Mouse (Mus musculus) embryonic facial prominence, embryonic 12.5 days (tissue): Measurements from ENCODE around the gene Unc80. TPM values are rescaled to one million over a fixed set of nuclear protein-coding genes. Genes with fewer than 3 reads are reported as not detected.

Experiments used
- ATAC-seq: fragments of 200-750 bp; cut with Nextera tagmentation; 2 replicates; pipeline ENCODE4 v1.8.0; 2017; ENCODE audit not compliant: insufficient number of reproducible peaks, insufficient read depth, low FRiP score, low TSS enrichment
- H3K27ac ChIP-seq: fragments of 300-500 bp; sonication (generic); 2 replicates; pipeline ENCODE4 v1.5.1; 2016; ENCODE audit warnings: mild to moderate bottlenecking
- H3K27me3 ChIP-seq: fragments of 300-500 bp; sonication (generic); 2 replicates; pipeline ENCODE4 v1.6.1; 2016; ENCODE audit warnings: mild to moderate bottlenecking, moderate library complexity
- H3K36me3 ChIP-seq: fragments of 300-500 bp; sonication (generic); 2 replicates; pipeline ENCODE4 v1.6.1; 2016; ENCODE audit warnings: mild to moderate bottlenecking
- H3K4me1 ChIP-seq: fragments of 300-500 bp; sonication (generic); 2 replicates; pipeline ENCODE4 v1.6.1; 2016
- H3K4me2 ChIP-seq: fragments of 300-500 bp; sonication (generic); replicated peaks from 2 replicates; pipeline ENCODE4 v1.6.1; 2016; ENCODE audit warnings: mild to moderate bottlenecking, moderate library complexity
- H3K4me3 ChIP-seq: fragments of 300-500 bp; sonication (generic); 2 replicates; pipeline ENCODE4 v1.5.1; 2016; ENCODE audit warnings: mild to moderate bottlenecking
- H3K9ac ChIP-seq: fragments of 300-500 bp; sonication (generic); 2 replicates; pipeline ENCODE4 v1.6.1; 2016; ENCODE audit warnings: mild to moderate bottlenecking, moderate library complexity
- H3K9me3 ChIP-seq: fragments of 300-500 bp; sonication (generic); 2 replicates; pipeline ENCODE4 v1.6.1; 2016; ENCODE audit warnings: mild to moderate bottlenecking, moderate library complexity
- WGBS: fragments of 180-500 bp; shearing (Covaris S2); methylation state at CpG from one replicate; pipeline ENCODE4 v1.1.7; 2016; 5-methylcytosine and 5-hydroxymethylcytosine counted together
- polyA plus RNA-seq: library from polyadenylated mRNA; unstranded; fragments of >200 nt; fragmentation: Nextera tagmentation; extraction: Ambion mirVana; gene quantifications from 2 replicates; pipeline ENCODE4 v1.2.1, GENCODE M21; 2016

The Unc80 gene
- polyA plus RNA-seq, 1 experiment from 2014 or later = 0.08 TPM

DNA sequence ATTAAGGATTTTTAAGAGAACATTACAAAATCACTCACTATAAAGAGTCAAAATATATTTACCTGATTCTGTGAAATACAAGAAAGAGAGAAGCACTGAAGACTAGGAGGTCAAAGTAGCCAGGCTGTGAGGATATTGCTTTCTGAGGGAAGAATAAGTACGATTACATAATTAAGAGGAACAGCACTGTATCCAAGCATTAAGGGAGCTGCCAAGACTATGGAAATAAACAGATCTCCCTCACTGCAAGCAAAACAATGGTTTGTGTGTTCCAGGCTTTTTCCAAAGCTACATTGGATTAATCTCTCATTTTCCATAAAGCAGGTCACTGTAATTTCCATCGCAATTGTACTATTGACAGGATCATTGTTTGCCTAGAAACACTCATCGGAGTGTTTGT lies 14.6 kb downstream of the Unc80 start:
- no peaks in the 10 kb centered on the region for H3K36me3 ChIP-seq
- WGBS = 84% methylated on average over 3 of the region's 3 CpGs

DNA sequence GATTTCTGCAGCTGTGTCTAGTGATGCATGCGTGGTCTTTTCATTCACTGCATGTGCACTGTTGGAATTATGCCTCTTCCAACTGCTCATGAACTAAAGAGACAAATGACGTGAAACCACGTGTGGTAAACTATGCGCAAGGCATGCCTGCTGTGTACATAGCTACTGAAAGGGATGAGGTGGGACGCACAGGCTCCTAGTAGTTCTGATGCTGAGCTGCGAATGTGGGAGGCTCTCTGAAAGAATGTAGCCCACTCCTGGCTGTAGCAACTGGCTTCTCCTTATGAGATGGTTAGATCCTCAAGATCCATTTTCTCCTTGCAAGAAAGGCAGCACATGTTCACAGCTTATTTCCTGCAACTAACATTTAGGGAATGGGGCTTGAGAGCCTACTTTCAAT lies 24.9 kb downstream of the Unc80 start:
- no peak overlapping the region for H3K9ac ChIP-seq
- H3K27ac ChIP-seq = no peak overlapping the region
- H3K27me3 ChIP-seq = no peaks in the 10 kb centered on the region
- no peak overlapping the region for H3K4me2 ChIP-seq
- no peak overlapping the region for H3K4me3 ChIP-seq
- ATAC-seq = no peak
- 79% methylated on average over 6 of the region's 6 CpGs for WGBS
- H3K36me3 ChIP-seq = no peaks in the 10 kb centered on the region
- no peaks in the 10 kb centered on the region for H3K9me3 ChIP-seq
- H3K4me1 ChIP-seq = no peaks in the 10 kb centered on the region

More for the DNA sequence above, 14.6 kb downstream of the Unc80 start:
- no peak overlapping the region for H3K9ac ChIP-seq
- no peaks in the 10 kb centered on the region for H3K9me3 ChIP-seq
- no peak for ATAC-seq
- no peaks in the 10 kb centered on the region for H3K27me3 ChIP-seq
- no peaks in the 10 kb centered on the region for H3K4me1 ChIP-seq
- H3K27ac ChIP-seq = no peak overlapping the region
- H3K4me2 ChIP-seq = no peak overlapping the region
- H3K4me3 ChIP-seq = no peak overlapping the region

DNA sequence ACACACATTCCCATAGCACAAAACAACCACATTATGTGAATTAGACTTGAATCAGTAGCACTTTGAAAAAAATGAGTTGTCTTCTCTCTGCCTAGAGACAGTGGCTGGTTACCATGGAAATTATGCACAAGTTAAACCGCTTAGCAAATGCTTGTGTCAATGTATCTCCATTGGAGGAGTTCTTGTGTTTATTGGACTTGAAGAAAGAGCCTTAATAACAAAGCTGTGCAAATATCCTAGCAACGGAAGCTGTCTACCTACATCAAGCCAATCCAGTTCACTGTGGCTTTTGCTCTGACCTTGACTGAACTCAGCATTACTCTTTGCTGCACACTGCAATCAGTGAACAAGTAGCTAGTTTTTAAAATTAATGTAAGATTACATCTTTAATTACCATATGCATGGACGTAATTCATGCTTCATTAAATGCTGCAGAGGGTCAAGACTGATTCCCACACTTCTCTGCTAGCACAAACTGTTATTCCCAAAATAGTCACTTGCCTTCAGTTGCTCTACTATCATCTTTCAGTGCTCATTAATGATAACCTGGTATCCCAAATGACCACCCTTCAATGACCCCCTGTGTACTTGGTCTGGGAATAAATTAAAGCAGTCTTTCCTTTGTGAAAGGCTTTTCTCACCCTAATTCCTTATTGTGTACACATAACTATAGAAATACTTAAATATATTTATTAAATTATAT lies 27.3 kb downstream of the Unc80 start:
- Histone ChIP-seq H3K27ac (no peak overlapping the region), H3K36me3 (no peaks in the 10 kb centered on the region), H3K9ac (no peak overlapping the region), H3K9me3 (no peaks in the 10 kb centered on the region), H3K27me3 (no peaks in the 10 kb centered on the region), H3K4me2 (no peak overlapping the region), H3K4me3 (no peak overlapping the region), H3K4me1 (no peaks in the 10 kb centered on the region)
- ATAC-seq = no peak
- WGBS = 72% methylated on average over 3 of the region's 3 CpGs

DNA sequence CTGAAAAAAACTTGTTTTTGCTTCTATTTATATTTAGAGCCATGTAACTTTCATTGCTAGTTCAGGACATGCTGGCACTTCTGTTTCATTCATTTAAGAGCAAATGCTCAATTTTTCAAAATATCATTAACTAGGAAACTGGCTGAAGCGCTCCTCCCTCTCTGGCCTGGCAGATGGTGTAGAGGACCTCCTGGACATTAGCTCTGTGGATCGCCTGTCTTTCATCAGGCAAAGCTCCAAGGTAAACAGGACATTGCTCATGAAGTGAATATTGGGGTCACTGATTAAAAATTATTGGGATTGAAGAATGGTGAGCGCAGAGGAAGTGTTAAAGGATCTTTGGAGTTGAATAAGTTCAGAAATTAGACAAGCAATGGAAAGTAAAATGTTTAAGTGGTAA lies 82.6 kb downstream of the Unc80 start:
- no peak overlapping the region for H3K4me2 ChIP-seq
- no peak for ATAC-seq
- no peak overlapping the region for H3K27ac ChIP-seq
- WGBS = 86% methylated on average over 3 of the region's 3 CpGs
- no peaks in the 10 kb centered on the region for H3K36me3 ChIP-seq
- no peak overlapping the region for H3K9ac ChIP-seq
- no peaks in the 10 kb centered on the region for H3K27me3 ChIP-seq
- H3K4me1 ChIP-seq = no peaks in the 10 kb centered on the region
- H3K9me3 ChIP-seq = no peaks in the 10 kb centered on the region
- no peak overlapping the region for H3K4me3 ChIP-seq

DNA sequence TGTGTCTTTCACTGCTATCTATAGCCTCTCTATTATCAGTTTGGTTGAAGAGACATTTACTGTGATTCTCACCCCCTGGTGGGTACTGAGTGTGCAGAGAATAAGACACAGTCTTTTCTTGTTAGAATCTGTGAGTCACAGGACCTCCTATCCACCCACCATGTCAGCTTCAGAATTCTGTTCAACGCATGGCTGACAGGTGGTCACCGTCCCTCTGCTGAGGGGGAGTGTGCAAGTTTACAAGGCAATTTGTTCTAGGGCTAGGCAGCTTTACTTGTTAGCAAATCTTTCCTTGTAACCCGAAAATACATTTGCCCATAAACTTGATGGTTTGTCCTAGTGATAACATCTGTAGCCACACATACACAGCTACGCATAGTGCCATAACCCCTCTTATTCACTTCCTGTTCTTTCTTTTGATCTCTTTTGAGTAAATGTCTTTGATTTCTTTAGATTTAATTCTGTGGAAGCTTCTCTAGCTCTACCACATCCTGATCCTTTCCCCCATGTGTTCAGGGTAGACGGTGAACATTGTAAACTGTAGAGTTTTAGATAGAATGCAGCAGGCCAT lies 84.3 kb downstream of the Unc80 start:
- H3K4me3 ChIP-seq = no peak overlapping the region
- H3K9me3 ChIP-seq = no peaks in the 10 kb centered on the region
- no peak overlapping the region for H3K9ac ChIP-seq
- no peaks in the 10 kb centered on the region for H3K36me3 ChIP-seq
- no peak overlapping the region for H3K4me2 ChIP-seq
- WGBS = 67% methylated on average over 5 of the region's 5 CpGs
- no peak for ATAC-seq
- H3K27me3 ChIP-seq = no peaks in the 10 kb centered on the region
- no peaks in the 10 kb centered on the region for H3K4me1 ChIP-seq
- no peak overlapping the region for H3K27ac ChIP-seq

DNA sequence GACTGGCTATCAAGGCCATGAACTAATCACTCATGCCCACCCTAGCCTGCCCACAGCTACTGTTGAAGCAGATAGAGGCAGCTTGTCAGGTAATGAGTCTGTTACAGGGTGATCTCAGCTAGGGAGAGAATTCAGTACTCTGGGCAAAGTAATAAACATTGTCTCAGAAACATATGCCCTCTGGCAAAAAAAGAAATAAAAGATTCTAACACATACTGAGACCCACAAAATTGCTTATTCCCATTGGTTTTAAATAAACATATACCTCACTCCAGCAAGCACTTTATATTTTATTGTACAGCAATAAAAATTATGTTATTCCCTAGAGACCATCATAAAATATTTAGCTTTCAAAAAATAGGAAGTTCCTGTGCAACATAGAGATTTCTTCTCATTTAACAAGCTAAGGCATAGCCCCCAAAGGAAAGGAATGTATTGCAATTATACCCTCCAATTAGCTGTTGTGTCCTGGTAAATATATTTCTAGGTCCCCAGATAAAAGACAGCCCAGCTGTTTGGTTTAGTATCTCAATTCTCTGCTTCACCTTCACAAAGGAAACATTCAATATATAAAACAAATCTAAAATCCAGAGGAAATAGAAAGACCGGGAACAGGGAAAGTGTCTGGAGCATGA lies 93.6 kb downstream of the Unc80 start:
- no peaks in the 10 kb centered on the region for H3K4me1 ChIP-seq
- WGBS = 92% methylated on average over 1 of the region's 1 CpGs
- no peak for ATAC-seq
- H3K27me3 ChIP-seq = no peaks in the 10 kb centered on the region
- H3K4me2 ChIP-seq = no peak overlapping the region
- H3K9ac ChIP-seq = no peak overlapping the region
- H3K36me3 ChIP-seq = no peaks in the 10 kb centered on the region
- H3K27ac ChIP-seq = no peak overlapping the region
- H3K9me3 ChIP-seq = no peaks in the 10 kb centered on the region
- no peak overlapping the region for H3K4me3 ChIP-seq

DNA sequence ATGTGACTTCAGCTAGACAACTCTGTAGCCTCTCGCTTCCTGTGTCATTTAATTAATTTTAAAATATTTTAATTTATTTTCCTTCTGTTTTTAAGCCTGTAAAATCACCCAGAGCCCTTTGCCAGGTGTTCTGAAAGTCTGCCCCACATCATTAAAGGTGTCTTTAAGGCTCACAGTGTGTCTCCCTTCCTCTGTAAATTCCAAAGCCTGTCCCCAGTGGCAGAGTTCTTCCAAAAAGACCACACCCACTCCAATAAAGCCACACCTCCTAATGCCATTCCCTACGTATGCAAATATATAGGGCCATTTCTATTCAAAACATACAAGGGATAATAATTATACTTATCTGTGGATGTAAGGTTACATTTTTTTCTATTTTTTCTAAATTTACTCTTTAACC lies 94.2 kb downstream of the Unc80 start:
- 78% methylated on average over 2 of the region's 2 CpGs for WGBS

DNA sequence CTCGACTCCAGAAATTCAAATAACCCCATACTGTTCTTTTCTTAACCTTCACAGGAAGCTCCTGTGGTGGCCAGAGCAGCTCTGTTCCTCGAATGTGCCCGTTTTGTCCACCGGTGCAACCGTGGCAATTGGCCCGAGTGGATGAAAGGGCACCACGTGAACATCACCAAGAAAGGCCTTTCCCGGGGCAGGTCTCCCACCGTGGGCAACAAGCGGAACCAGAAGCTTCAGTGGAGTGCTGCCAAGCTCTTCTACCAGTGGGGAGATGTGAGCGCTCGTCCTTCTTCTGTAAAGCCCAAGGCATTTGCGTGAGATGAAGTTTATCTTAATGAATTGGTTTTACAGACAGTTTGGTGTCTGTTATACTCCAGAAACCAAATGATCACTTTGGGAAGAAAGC lies 101.6 kb downstream of the Unc80 start:
- 83% methylated on average over 13 of the region's 13 CpGs for WGBS
- Histone ChIP-seq H3K27ac (no peak overlapping the region), H3K4me2 (no peak overlapping the region), H3K36me3 (no peaks in the 10 kb centered on the region), H3K4me3 (no peak overlapping the region), H3K9ac (no peak overlapping the region), H3K4me1 (no peaks in the 10 kb centered on the region), H3K27me3 (no peaks in the 10 kb centered on the region), H3K9me3 (no peaks in the 10 kb centered on the region)
- ATAC-seq = no peak

More for the DNA sequence above, 94.2 kb downstream of the Unc80 start:
- no peaks in the 10 kb centered on the region for H3K9me3 ChIP-seq
- no peak overlapping the region for H3K4me2 ChIP-seq
- no peak for ATAC-seq
- H3K4me3 ChIP-seq = no peak overlapping the region
- H3K27me3 ChIP-seq = no peaks in the 10 kb centered on the region
- H3K36me3 ChIP-seq = no peaks in the 10 kb centered on the region
- no peak overlapping the region for H3K27ac ChIP-seq
- no peak overlapping the region for H3K9ac ChIP-seq
- no peaks in the 10 kb centered on the region for H3K4me1 ChIP-seq

DNA sequence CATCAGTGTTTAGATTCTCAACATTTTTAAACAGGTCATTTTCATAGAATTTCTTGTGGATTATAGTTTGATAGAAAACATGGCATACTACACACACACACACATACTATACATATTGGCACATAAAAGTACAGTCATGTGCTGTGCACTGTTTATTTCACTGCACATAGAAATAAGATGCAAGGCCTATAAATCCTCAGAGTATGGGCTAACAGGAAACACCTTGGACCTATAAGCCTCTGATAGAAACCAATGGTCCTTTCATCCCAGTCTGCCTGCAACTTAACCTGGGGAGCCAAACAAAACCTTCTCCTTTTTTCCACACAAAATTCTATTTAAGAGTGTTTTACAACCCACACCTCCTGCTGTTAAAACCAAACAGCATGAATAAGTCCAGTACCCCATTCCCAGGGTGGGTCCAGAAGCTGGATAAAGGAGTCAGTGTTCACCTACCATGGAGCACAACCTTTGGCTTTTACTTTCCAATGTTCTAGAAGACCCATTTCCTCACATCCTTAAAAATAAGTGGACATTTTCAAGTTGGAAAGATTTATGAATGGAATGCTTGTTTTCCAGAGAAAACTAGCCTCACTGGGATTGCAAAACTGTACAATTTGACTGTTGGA lies 129.1 kb downstream of the Unc80 start:
- Histone ChIP-seq H3K9me3 (no peaks in the 10 kb centered on the region), H3K36me3 (no peaks in the 10 kb centered on the region), H3K27me3 (no peaks in the 10 kb centered on the region), H3K27ac (no peak overlapping the region), H3K4me2 (no peak overlapping the region), H3K9ac (no peak overlapping the region), H3K4me1 (no peaks in the 10 kb centered on the region), H3K4me3 (no peak overlapping the region)
- no peak for ATAC-seq

DNA sequence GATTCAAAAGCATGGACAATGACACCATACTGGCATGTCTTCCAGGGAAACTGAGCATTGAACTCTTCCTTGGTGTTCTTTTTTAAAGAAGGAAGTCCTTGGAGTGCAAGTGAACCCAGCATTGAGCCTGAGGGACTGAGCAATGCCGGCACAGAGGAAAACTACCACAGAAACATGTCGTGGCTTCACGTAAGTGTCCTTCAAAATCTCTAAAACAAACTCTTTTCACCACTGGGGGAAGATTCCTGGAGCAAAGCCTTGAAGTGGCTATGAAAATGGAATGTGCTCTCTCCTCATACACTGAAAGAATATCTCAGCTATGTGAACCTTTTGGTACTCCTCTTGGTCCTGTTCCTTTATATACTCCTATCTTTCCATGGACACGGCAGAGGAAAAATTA lies 140.1 kb downstream of the Unc80 start:
- Histone ChIP-seq H3K9ac (no peak overlapping the region), H3K4me2 (no peak overlapping the region), H3K27ac (no peak overlapping the region), H3K27me3 (no peaks in the 10 kb centered on the region), H3K36me3 (no peaks in the 10 kb centered on the region), H3K4me3 (no peak overlapping the region), H3K9me3 (no peaks in the 10 kb centered on the region), H3K4me1 (no peaks in the 10 kb centered on the region)
- ATAC-seq = no peak
- 81% methylated on average over 4 of the region's 4 CpGs for WGBS

DNA sequence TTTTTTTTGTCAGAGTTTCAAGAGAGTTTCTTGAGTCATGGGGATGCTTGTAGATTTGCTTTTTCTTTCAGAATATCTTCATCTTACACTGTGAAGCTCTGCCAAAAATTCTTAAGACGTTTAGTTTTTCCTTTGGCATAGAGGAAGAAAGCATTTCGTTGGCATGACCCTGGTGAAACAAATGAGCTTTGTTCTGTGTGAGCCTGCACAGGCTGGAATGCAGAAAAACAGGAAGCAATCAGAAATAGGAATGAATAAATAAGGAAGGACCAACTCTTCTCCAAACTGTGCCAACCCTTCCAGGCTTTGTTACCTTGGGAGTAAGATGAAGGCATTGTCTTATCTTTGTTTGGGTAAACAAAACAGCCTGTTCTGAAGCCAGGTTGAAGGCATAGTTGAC lies 149.0 kb downstream of the Unc80 start:
- Histone ChIP-seq H3K4me3 (no peak overlapping the region), H3K27ac (no peak overlapping the region), H3K36me3 (no peaks in the 10 kb centered on the region), H3K9ac (no peak overlapping the region), H3K4me2 (no peak overlapping the region), H3K9me3 (no peaks in the 10 kb centered on the region), H3K27me3 (no peaks in the 10 kb centered on the region), H3K4me1 (no peaks in the 10 kb centered on the region)
- WGBS = 14% methylated on average over 2 of the region's 2 CpGs
- ATAC-seq = no peak

DNA sequence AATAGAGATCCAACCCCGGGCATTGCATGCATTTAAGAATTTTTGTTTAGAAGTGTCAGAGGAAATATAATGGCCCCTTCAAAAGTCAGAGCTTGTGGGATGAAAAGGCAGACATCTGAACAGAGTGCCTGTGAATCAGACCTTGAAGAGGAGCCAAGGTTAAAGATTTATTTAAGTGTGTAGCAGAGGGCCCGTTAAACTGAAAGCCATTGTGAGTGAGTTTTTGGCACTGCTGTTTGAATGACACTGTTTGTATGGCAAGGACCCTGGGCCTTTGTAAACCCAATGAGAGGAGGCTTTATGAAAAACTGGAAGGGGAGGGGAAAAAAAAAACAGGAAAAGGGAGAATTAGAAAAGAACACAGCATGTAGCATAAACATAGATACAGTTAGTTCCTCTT lies 170.0 kb downstream of the Unc80 start:
- H3K36me3 ChIP-seq = no peaks in the 10 kb centered on the region
- no peaks in the 10 kb centered on the region for H3K9me3 ChIP-seq
- H3K27me3 ChIP-seq = no peaks in the 10 kb centered on the region
- H3K4me2 ChIP-seq = no peak overlapping the region
- H3K4me1 ChIP-seq = no peaks in the 10 kb centered on the region
- ATAC-seq = no peak
- 58% methylated on average over 2 of the region's 2 CpGs for WGBS
- H3K9ac ChIP-seq = no peak overlapping the region
- H3K27ac ChIP-seq = no peak overlapping the region
- no peak overlapping the region for H3K4me3 ChIP-seq
